Mouse (Mus musculus): ENCODE results near the gene Fmo1. TPM values are rescaled to one million over a fixed set of nuclear protein-coding genes. Genes with fewer than 3 reads are reported as not detected.

Gene Fmo1
- total RNA-seq (2015; ENCODE audit: low replicate concordance), result 2.9 TPM in 1 of 2 replicates, not detected in the other
- total RNA-seq (2017; ENCODE audit: low replicate concordance), result 1.3 TPM in 1 of 2 replicates, not detected in the other

DNA sequence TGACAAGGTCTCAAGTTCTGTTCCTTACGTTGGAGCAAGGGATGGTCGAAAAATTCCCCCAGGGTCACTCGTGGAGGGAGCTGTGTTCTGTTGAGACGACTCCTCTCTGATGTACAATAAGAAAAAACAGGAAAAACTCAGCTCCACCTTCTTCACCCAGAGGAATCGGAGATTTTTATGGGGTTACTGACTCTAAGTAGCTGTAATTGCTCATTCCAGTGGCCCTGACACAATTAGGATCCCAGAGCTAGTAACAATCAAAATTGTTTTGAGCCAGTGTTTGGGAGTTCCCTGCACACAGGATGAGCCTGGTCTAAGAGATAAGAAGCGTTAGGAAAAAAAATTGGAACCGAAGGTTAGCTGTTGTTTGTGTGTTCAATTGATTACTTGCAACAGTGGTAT lies at the start of gene Fmo1:
Fmo1 (minus strand) TSS at position 331 of the 402 bp plus-strand sequence.
- no peak for ATAC-seq (replicated peaks; ENCODE audit: low FRiP score, poor library complexity, severe bottlenecking)

- no peak for ATAC-seq (replicated peaks; ENCODE audit: low FRiP score, poor library complexity, severe bottlenecking)
These were observed 48.6 kb upstream of the Fmo1 start for GRCm38 (mm10) chr1:162914932-162915556.

GRCm38 (mm10) chr1:162912085-162912484 lies 45.7 kb upstream of the Fmo1 start:
- ATAC-seq (replicated peaks; ENCODE audit: low FRiP score, poor library complexity, severe bottlenecking), result no peak

GRCm38 (mm10) chr1:162901879-162902278 lies 35.5 kb upstream of the Fmo1 start:
- ATAC-seq (replicated peaks; ENCODE audit: low FRiP score, poor library complexity, severe bottlenecking), result no peak

DNA sequence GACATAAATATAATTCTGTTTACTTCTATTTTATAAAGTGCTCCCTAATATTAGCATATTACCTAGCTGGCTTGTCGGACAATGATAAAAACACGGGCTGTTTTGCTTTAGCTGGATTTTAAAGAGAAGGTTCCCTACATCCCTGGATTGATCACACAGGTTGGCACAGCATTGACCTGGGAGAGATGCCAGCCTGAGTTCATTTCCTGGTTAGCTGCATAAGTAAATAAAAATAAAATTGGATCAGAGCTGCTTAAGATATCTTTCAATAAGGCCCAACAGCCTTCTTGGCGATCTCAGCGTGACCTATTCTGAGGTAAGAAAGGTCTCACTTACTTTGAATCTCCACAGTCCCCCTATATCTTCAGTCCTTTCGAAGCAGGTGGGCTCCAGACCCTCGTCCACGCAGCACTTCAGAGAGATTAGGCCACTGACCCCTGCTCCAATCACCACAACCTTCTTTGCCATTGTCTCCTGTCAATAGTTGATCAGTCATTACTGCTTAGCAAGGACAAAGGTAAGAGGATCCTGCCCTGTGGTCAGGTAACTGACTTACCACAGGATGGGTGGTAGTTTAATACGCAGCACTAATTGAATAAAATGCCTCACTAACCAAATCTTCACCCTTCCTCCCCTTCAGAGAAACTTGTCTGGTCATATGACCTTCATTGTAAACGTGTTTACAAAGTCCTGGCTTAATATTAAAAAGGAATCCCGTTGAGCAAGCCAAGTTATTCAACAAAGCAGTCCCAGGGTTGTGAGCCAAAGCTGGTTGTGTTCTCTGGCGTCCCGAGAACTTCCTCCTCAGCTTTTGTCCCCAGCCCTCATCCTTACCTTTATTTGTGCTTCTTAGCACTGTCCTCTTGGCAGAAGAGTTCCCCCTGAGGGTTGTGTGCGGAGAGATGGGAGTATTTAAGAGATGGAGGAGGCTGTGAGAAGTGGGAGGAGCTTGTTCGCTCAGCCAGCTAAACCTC lies 31.7 kb upstream of the Fmo1 start, which contains the start of gene Fmo2:
Fmo2 (minus strand) TSS at position 889 of the 974 bp plus-strand sequence.
- ATAC-seq (replicated peaks; ENCODE audit: low FRiP score, poor library complexity, severe bottlenecking), result no peak

GRCm38 (mm10) chr1:162895900-162896299 lies 29.5 kb upstream of the Fmo1 start:
- no peak for ATAC-seq (replicated peaks; ENCODE audit: low FRiP score, poor library complexity, severe bottlenecking)

GRCm38 (mm10) chr1:162893014-162893413 lies 26.6 kb upstream of the Fmo1 start:
- no peak for ATAC-seq (replicated peaks; ENCODE audit: low FRiP score, poor library complexity, severe bottlenecking)

DNA sequence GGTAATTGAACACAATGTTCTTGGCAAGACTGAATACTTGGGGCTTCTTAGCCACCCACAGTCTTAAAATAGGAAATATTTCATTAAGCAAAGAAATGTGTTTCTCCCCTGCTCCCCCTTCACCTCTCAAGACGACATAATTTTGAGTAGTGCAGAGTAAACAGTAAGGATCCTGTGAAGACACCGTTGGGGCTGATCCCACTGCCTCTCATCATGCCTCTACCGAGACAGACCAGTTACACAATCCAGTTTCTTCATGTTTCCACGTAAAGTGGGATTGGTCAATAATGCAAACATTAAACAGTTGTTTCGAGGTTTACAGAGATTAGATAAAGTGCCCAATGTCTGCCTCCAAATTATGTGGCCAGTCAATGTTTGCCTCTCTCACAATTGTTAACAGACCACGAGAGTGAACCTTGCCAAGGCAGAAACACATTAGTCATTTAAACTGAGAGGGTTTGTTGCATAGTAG lies 25.6 kb upstream of the Fmo1 start:
- ATAC-seq (replicated peaks; ENCODE audit: low FRiP score, poor library complexity, severe bottlenecking), result no peak

DNA sequence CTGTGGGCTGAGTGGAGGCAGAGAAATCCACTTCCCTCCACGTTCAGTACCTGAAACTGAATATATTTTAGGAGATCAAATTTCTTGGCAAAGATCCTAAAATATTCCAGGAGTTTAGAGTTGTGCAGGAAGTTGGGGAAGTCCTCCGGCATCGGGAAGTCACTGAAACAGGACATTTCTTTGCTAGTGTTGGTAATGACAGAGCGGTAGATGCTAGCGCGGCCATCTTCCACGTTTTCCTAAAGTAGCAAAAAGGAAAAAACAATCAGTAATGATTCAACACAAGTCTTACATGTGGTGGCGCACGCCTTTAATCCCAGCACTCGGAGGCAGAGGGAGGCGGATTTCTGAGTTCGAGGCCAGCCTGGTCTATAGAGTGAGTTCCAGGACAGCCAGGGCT lies 22.2 kb upstream of the Fmo1 start:
- ATAC-seq (replicated peaks; ENCODE audit: low FRiP score, poor library complexity, severe bottlenecking), result no peak

DNA sequence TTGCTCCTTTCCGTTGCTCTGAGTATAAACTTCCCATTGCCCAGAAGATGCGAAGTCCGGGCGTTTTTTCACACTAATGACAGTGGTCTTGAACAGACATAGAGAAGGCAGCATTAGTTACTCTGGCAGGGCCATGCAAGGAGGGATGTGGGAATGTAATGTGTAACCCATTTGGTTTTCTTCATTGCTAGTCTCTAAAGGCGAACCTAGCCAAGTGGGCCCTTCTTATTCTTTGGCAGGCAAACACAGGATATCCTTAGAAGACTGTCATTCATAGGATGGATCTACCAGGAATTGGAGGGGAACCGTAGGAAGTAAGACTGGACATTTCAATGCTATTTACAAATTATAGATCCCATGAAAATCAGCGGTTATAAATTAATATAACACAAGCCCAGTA lies 21.2 kb upstream of the Fmo1 start:
- ATAC-seq (replicated peaks; ENCODE audit: low FRiP score, poor library complexity, severe bottlenecking), result no peak

GRCm38 (mm10) chr1:162886138-162886816 lies 19.9 kb upstream of the Fmo1 start:
- no peak for ATAC-seq (replicated peaks; ENCODE audit: low FRiP score, poor library complexity, severe bottlenecking)

DNA sequence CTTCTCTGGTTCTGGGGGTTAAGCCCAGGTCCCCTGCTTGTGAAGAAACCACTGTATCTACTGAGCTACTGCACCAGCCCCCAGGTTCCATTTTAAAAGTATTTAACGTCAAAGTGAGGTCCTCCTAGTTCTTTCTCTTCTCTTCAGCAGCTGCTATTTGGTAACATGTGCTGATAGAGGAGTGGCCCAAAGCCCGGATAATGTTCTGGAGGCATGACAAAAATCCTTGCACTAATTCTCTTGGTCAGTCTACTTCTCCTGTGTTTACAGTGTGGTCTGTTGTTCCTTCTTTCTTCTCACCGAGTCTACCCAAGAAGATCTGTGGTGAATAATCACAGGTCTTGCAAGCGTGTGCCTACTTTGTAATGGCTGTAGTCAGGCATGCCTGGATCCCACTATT lies 16.3 kb upstream of the Fmo1 start:
- ATAC-seq (replicated peaks; ENCODE audit: low FRiP score, poor library complexity, severe bottlenecking), result no peak

- no peak for ATAC-seq (replicated peaks; ENCODE audit: low FRiP score, poor library complexity, severe bottlenecking)
These were observed 13.4 kb upstream of the Fmo1 start for GRCm38 (mm10) chr1:162879595-162880369.

- ATAC-seq (replicated peaks; ENCODE audit: low FRiP score, poor library complexity, severe bottlenecking), result no peak
These were observed 8.7 kb upstream of the Fmo1 start for GRCm38 (mm10) chr1:162875091-162875490.

GRCm38 (mm10) chr1:162871701-162872311 lies 5.4 kb upstream of the Fmo1 start:
- ATAC-seq (replicated peaks; ENCODE audit: low FRiP score, poor library complexity, severe bottlenecking), result no peak

DNA sequence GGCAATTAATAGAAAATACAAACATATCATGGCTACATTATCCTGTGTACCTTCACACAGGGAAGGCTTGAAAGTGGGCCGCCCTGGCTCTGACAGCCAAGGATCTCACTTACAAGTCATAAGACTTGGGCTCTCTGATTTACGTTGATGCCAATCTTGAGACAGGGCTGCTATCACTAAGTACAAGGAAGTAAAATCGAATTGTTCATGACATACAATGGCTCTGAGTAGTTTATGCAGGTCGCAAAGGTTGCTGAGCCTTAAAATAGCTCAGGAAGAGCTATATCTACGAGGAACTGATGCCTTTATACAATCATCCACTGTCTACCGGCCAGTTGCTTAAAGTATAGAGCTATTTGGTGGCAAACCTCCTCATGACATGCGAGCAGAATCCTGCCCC lies 4.6 kb upstream of the Fmo1 start:
- ATAC-seq (replicated peaks; ENCODE audit: low FRiP score, poor library complexity, severe bottlenecking), result no peak

DNA sequence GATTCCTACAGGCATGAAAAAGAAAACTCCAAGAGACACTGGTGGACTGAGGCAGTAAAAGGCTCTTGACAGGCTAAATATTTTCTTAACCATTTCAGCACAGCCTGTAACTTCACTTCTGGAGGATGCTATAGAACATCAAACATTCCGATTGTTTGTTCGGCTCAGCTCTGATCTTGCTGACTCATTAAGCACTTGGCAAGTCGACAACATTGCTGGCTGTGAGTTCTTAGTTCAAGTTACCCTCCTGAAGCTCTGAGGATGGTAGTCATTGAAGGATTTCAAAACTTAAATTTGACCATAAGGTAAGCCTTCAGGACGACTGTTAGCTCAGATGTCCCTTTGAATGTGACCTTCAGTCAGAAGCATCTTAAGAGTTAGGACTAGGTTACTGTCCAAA lies 986 bp upstream of the Fmo1 start:
- no peak for ATAC-seq (replicated peaks; ENCODE audit: low FRiP score, poor library complexity, severe bottlenecking)

GRCm38 (mm10) chr1:162865493-162865830 lies 948 bp downstream of the Fmo1 start:
- ATAC-seq (replicated peaks; ENCODE audit: low FRiP score, poor library complexity, severe bottlenecking), result no peak

- no peak for ATAC-seq (replicated peaks; ENCODE audit: low FRiP score, poor library complexity, severe bottlenecking)
These were observed 1.5 kb downstream of the Fmo1 start for GRCm38 (mm10) chr1:162864816-162865492.
